Mouse (Mus musculus) gastrocnemius, postnatal 14 days (tissue): Measurements from ENCODE around the gene Dctd. TPM values are rescaled to one million over a fixed set of nuclear protein-coding genes. Genes with fewer than 3 reads are reported as not detected.

Source experiments
- DNase-seq: peaks from one replicate; pipeline ENCODE4 v3.0.0; 2021; ENCODE audit warnings: mixed read lengths
- intact Hi-C: fragments of 180-260 bp; cut with DNase I; formaldehyde crosslinking; loops from one replicate; pipeline ENCODE4 v1.15.1; 2025; ENCODE audit warnings: low total_unique reads
- long read RNA-seq, 2 experiments: library from polyadenylated mRNA; stranded (forward); transcript quantifications; one replicate each; pipeline ENCODE4 v2.0.0; 2021
- total RNA-seq, 2 experiments: library from RNA; stranded (reverse); gene quantifications; 2 replicates each; pipeline ENCODE4 v1.2.3; 2021

The Dctd gene
- 1 to 10 TPM; 1.5 to 3.4 TPM for total RNA-seq
- long read RNA-seq, experiment 1, partial matches to known transcripts: 0 of 1 reads
- long read RNA-seq, experiment 1, other reads (novel, unspliced or antisense): 0 of 1 reads
- long read RNA-seq, experiment 2, partial matches to known transcripts: 0 of 1 reads
- long read RNA-seq, experiment 2, other reads (novel, unspliced or antisense): 0 of 1 reads

DNA sequence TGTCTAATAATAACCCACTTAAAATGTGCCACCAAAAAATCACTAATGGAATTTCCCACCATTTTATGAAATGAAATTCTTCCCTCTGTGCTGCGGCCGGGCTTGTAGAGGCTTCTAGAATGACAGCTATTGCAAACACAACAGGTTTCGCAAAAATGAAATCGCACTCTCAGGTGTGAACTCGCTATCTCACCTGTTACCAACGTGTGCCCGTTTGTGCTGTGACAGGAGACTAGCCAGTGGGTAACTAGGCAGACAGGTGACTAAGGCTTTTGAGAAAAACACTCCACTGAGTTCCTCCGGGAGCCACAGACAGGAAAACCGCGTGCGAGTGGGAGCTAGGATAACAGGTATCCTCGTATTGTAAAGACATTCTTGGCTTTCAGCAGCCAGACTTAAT lies at the start of gene Dctd:
Gene Dctd, plus strand, starts transcription at position 301 of the 400 bp plus-strand sequence.
- intact Hi-C loops: no loop called here
- no peak for DNase-seq

GRCm38 (mm10) chr8:48053611-48054010 lies 45.3 kb upstream of the Dctd start:
- intact Hi-C loops: no loop called here
- DNase-seq: no peak

- intact Hi-C loops: no loop called here
- no peak for DNase-seq
These were observed 35.3 kb upstream of the Dctd start for GRCm38 (mm10) chr8:48063526-48064072.

GRCm38 (mm10) chr8:48074149-48074548 lies 24.7 kb upstream of the Dctd start:
- no peak for DNase-seq
- intact Hi-C loops: no loop called here

- DNase-seq: peak; percentile 32
These were observed 16.5 kb upstream of the Dctd start for GRCm38 (mm10) chr8:48082343-48082742.

GRCm38 (mm10) chr8:48090661-48091060 lies 8.2 kb upstream of the Dctd start:
- no peak for DNase-seq
- intact Hi-C loops: no loop called here

More at GRCm38 (mm10) chr8:48082343-48082742, 16.5 kb upstream of the Dctd start:
- intact Hi-C loops: no loop called here

DNA sequence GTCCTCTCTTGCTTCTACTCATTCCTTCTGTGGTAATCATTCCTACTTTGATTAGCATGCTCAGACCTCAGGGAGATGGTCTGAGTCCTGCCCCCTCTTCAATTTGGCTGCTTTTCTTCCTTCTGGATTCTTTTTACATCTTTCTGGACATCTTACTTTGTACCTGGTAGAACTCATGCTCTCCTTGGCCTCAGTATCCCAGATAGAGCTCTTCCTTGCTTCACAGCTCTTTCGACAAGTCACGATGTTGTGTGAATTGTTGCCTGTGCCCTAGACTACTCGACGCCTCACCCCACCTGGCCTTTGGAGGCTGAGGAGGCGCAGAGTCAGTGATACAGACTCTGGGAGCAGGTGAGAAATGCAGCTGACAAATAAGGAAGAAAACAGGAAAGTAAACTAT lies 3.5 kb upstream of the Dctd start:
- DNase-seq: no peak
- intact Hi-C loops: no loop called here

DNA sequence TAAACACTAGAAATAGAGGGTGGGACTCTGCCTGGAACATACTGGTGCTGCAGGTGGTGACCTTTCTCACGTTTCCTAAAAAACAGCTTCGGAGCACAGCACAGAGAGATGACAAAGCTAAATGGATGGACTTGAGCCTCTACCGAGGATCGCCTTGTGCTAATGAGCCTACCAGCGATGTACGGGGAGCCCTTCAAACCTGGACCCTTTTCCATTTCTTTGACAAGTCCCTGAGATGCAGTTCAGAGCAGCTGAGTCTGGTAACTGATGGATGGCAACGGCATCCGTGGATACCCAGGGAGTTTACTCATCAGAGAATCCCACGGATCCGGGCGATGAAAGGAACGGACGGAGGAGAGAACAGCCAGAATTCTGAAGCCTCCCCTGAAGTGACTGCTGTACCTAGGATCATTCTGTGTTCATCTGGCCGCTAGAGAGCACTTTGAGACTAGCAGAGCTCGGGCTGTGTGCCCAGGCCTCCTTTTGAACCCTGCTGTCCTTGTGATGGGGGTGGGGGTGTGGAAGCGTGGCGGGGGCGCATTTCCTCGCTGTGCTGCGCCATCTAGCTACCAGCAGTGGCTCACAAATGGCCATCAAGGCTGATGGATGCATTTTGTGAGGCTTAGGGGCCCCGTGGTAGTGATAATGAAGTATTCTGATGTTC lies 1.6 kb upstream of the Dctd start:
- peak; percentile 70 for DNase-seq
- intact Hi-C loops: no loop called here

- intact Hi-C loops: no loop called here
- no peak for DNase-seq
These were observed 732 bp upstream of the Dctd start for GRCm38 (mm10) chr8:48098081-48098639.

DNA sequence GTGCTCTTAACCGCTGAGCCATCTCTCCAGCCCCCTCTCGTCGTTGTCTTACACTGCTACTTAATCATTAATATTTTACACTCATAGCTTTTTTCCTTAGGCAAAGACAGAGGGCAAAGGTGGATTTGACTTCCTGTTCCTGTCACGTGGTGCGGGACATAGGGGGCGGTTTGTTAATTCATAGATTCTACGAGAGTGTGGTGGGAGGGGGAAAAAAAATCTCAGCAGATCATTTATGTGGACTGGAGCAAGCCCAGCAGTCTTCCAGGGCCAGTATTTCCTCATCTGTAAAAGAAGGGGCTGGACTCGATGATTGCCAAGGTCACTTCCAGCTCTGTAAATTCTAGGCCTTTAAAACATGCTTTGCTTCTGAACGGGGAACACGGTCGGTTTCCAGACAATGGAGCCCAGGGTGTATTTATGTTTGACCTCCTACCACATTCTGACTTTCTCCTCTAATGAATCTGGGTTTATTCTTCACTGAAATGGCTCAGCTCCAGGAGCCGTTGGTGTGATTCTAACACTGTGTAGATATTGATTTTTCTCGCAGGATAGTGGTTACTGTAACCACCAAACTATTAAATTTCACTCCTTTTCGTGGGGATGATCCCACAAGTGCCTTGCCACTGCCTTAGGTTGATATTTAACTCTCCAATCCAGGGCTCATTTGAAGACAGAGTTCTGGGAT lies 1.4 kb downstream of the Dctd start:
- DNase-seq: no peak
- intact Hi-C loops: no loop called here

GRCm38 (mm10) chr8:48109373-48109855 lies 10.5 kb downstream of the Dctd start:
- no peak for DNase-seq
- intact Hi-C loops: no loop called here

- intact Hi-C loops: no loop called here
- DNase-seq: peak; percentile 68
These were observed 11.2 kb downstream of the Dctd start for GRCm38 (mm10) chr8:48109856-48110780.

- no peak for DNase-seq
- intact Hi-C loops: no loop called here
These were observed 15.7 kb downstream of the Dctd start for GRCm38 (mm10) chr8:48114591-48114990.

DNA sequence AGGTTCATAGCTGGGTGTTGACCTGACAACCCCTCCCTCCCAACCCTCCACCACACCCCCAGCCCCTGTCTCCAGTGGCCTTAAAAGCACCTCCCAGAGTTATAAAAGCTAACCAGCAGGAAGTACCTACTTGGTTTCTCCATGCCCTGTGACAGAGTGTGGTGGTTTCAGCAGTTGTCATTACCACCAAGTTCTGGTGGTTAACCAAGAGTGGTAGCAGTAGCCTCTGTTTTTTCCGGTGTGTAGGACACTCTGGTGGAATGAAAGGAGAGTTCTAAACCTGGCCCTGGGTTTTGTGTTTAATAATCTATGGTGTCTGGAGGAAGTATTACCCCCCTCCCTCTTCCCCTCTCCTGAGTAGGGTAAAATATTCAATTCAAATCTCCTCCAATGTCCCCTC lies 24.1 kb downstream of the Dctd start:
- intact Hi-C loops: no loop called here
- no peak for DNase-seq

GRCm38 (mm10) chr8:48124857-48125256 lies 26.0 kb downstream of the Dctd start:
- no peak for DNase-seq
- intact Hi-C loops: no loop called here

GRCm38 (mm10) chr8:48126954-48127353 lies 28.1 kb downstream of the Dctd start:
- intact Hi-C loops: no loop called here
- DNase-seq: no peak

DNA sequence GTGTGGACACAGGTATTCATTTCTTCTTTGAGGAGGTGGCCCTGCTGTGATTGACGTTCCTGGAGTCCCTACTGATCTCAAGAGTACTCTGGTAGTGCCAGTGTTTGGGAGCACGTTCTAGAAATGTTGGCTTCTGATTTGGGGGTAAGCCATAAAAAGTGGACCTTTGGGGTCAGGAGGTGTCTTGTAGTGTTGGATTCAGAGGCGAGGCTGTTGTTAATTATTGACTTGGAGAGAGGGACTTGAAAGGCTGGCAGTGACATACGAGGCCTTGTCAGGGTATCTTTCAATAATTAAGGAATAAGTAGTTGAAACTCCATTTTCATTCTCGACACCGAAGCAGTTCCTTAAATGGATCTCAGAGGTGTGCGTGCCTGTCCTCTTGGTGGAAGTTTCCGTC lies 31.4 kb downstream of the Dctd start:
- intact Hi-C loops: no loop called here

DNA sequence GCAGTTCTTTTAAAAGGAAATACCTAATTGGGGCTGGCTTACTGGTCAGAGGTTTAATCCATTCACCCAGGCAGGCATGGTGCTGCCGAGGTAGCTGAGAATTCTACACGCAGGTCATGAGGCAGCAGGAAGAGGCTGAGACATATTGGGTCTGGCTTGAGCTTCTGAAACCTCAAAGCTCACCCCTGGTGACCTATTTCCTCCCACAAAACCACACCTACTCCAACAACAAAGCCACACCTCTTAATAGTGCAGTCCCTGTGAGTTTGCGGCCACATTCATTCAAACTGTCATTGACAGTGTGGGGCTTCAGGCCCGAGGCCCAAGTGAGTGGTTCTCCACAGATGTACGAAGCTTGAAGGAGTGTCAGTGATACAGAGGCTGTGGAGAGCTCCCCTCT lies 34.4 kb downstream of the Dctd start:
- no peak for DNase-seq
- intact Hi-C loops: no loop called here

More for the DNA sequence above, 31.4 kb downstream of the Dctd start:
- DNase-seq: no peak
